Mouse (Mus musculus) hindbrain, embryonic 15.5 days (tissue): ENCODE measurements around the gene Bche. TPM values are rescaled to one million over a fixed set of nuclear protein-coding genes. Genes with fewer than 3 reads are reported as not detected.

Experiments used
- ATAC-seq: fragments of 200-750 bp; cut with Nextera tagmentation; 2 replicates; pipeline ENCODE4 v1.8.0; 2017; ENCODE audit warnings: low read depth, moderate number of reproducible peaks, moderate TSS enrichment; ENCODE audit not compliant: low FRiP score
- H3K27ac ChIP-seq: fragments of 300-500 bp; sonication (generic); replicated peaks from 2 replicates; pipeline ENCODE4 v1.5.1; 2015; ENCODE audit warnings: mild to moderate bottlenecking, inconsistent platforms
- H3K27me3 ChIP-seq: fragments of 300-500 bp; sonication (generic); 2 replicates; pipeline ENCODE4 v1.6.1; 2015; ENCODE audit warnings: control low read depth, inconsistent platforms
- H3K36me3 ChIP-seq: fragments of 300-500 bp; sonication (generic); 2 replicates; pipeline ENCODE4 v1.6.1; 2015; ENCODE audit warnings: control low read depth, inconsistent platforms
- H3K4me1 ChIP-seq: fragments of 300-500 bp; sonication (generic); replicated peaks from 2 replicates; pipeline ENCODE4 v1.6.1; 2015; ENCODE audit warnings: control low read depth, inconsistent platforms
- H3K4me2 ChIP-seq: fragments of 300-500 bp; sonication (generic); 2 replicates; pipeline ENCODE4 v1.6.1; 2015; ENCODE audit warnings: moderate library complexity, mild to moderate bottlenecking, inconsistent platforms
- H3K4me3 ChIP-seq: fragments of 300-500 bp; sonication (generic); 2 replicates; pipeline ENCODE4 v1.5.1; 2015; ENCODE audit warnings: mild to moderate bottlenecking, inconsistent platforms
- H3K9ac ChIP-seq: fragments of 300-500 bp; sonication (generic); 2 replicates; pipeline ENCODE4 v1.6.1; 2015; ENCODE audit warnings: inconsistent platforms
- H3K9me3 ChIP-seq: fragments of 300-500 bp; sonication (generic); 2 replicates; pipeline ENCODE4 v1.6.1; 2016; ENCODE audit warnings: control low read depth, inconsistent platforms
- WGBS: fragments of 180-500 bp; shearing (Covaris S2); methylation state at CpG from one replicate; pipeline ENCODE4 v1.1.7; 2015; 5-methylcytosine and 5-hydroxymethylcytosine counted together
- polyA plus RNA-seq: library from polyadenylated mRNA; unstranded; fragments of >200 nt; fragmentation: Nextera tagmentation; extraction: Ambion mirVana; gene quantifications from 2 replicates; pipeline ENCODE4 v1.2.1, GENCODE M21; 2015

Bche gene
- 2.2 and 2.3 TPM in 2 replicates for polyA plus RNA-seq

DNA sequence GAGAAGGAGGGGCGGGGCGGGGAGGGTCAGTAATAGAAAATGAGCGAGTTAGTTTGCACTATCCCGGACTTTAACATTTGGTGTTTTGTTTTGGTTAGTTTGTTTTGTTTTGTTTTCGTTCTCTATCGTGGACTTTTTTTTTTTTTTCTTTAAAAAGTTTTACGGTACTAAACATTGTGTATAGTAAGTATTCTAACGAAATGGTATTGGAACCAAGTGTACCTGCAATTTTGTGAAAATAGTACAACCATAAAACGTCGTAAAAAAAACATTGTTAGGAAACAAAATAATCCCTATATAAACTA lies at the start of gene Bche:
Bche (minus strand) TSS at position 6 of the 305 bp plus-strand sequence.
- no peaks in the 10 kb centered on the region for H3K36me3 ChIP-seq
- no peak for ATAC-seq
- no peaks in the 10 kb centered on the region for H3K9me3 ChIP-seq
- H3K4me2 ChIP-seq, result peak within 1 kb of the TSS; percentile 83
- H3K27ac ChIP-seq, result no peak within 1 kb of the TSS
- 15% methylated on average over 10 of the region's 10 CpGs for WGBS
- 0 out of 2 replicates have a peak, but pooled peaks cover 3% of the 10 kb centered on the region for H3K4me1 ChIP-seq
- H3K4me3 ChIP-seq, result peak within 1 kb of the TSS; percentile 36
- H3K27me3 ChIP-seq, result no peaks in the 10 kb centered on the region
- H3K9ac ChIP-seq, result peak within 1 kb of the TSS; percentile 18

DNA sequence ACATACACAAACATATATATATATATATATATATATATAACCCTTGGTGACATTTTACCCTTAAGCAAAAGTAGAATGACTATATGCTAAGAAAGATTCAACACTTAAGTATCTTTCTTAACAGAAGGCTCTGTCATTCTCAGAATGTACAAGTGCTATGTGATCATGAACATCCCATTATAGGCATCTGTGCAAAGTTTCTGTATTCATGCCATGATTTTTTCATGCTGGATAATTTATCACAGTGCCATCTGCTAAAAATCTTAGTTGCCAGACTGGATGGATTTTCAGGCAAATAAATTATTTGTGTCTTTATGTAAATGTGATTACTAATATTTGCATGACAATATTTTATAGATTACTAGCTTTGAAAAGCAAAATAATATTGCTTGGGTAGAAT lies 33.8 kb upstream of the Bche start:
- Histone ChIP-seq H3K9ac (no peak overlapping the region), H3K4me3 (no peak overlapping the region), H3K27ac (no peak overlapping the region), H3K27me3 (no peaks in the 10 kb centered on the region), H3K4me1 (no peaks in the 10 kb centered on the region), H3K9me3 (no peaks in the 10 kb centered on the region), H3K4me2 (no peak overlapping the region), H3K36me3 (no peaks in the 10 kb centered on the region)
- no peak for ATAC-seq

GRCm38 (mm10) chr3:73731677-73732076 lies 23.5 kb upstream of the Bche start:
- Histone ChIP-seq H3K4me1 (no peaks in the 10 kb centered on the region), H3K4me2 (no peak overlapping the region), H3K27me3 (no peaks in the 10 kb centered on the region), H3K4me3 (no peak overlapping the region), H3K9me3 (no peaks in the 10 kb centered on the region), H3K9ac (no peak overlapping the region), H3K27ac (no peak overlapping the region), H3K36me3 (no peaks in the 10 kb centered on the region)
- 33% methylated on average over 2 of the region's 2 CpGs for WGBS
- no peak for ATAC-seq

- no peak overlapping the region for H3K4me3 ChIP-seq
- no peak overlapping the region for H3K27ac ChIP-seq
- H3K27me3 ChIP-seq, result no peaks in the 10 kb centered on the region
- no peaks in the 10 kb centered on the region for H3K4me1 ChIP-seq
- H3K4me2 ChIP-seq, result no peak overlapping the region
- H3K9ac ChIP-seq, result no peak overlapping the region
- H3K36me3 ChIP-seq, result no peaks in the 10 kb centered on the region
- H3K9me3 ChIP-seq, result no peaks in the 10 kb centered on the region
- 54% methylated on average over 5 of the region's 5 CpGs for WGBS
- no peak for ATAC-seq
These were observed 21.3 kb upstream of the Bche start for GRCm38 (mm10) chr3:73729511-73729910.

- H3K4me3 ChIP-seq, result no peak overlapping the region
These were observed 17.5 kb upstream of the Bche start for GRCm38 (mm10) chr3:73725711-73726110.

GRCm38 (mm10) chr3:73724869-73725268 lies 16.7 kb upstream of the Bche start:
- no peak overlapping the region for H3K27ac ChIP-seq
- no peaks in the 10 kb centered on the region for H3K36me3 ChIP-seq
- no peak overlapping the region for H3K4me2 ChIP-seq
- 79% methylated on average over 1 of the region's 1 CpGs for WGBS
- no peak for ATAC-seq
- H3K4me1 ChIP-seq, result no peaks in the 10 kb centered on the region
- H3K4me3 ChIP-seq, result no peak overlapping the region
- no peak overlapping the region for H3K9ac ChIP-seq
- no peaks in the 10 kb centered on the region for H3K9me3 ChIP-seq
- H3K27me3 ChIP-seq, result no peaks in the 10 kb centered on the region

More at GRCm38 (mm10) chr3:73725711-73726110, 17.5 kb upstream of the Bche start:
- Histone ChIP-seq H3K36me3 (no peaks in the 10 kb centered on the region), H3K4me1 (no peaks in the 10 kb centered on the region), H3K9ac (no peak overlapping the region), H3K27ac (no peak overlapping the region), H3K9me3 (no peaks in the 10 kb centered on the region), H3K27me3 (no peaks in the 10 kb centered on the region), H3K4me2 (no peak overlapping the region)
- ATAC-seq, result no peak

GRCm38 (mm10) chr3:73717610-73718284 lies 9.5 kb upstream of the Bche start:
- Histone ChIP-seq H3K27me3 (no peaks in the 10 kb centered on the region), H3K36me3 (no peaks in the 10 kb centered on the region), H3K9me3 (no peaks in the 10 kb centered on the region), H3K9ac (no peak overlapping the region), H3K4me1 (no peaks in the 10 kb centered on the region), H3K4me2 (no peak overlapping the region), H3K4me3 (no peak overlapping the region), H3K27ac (no peak overlapping the region)
- ATAC-seq, result no peak
- 97% methylated on average over 1 of the region's 1 CpGs for WGBS

DNA sequence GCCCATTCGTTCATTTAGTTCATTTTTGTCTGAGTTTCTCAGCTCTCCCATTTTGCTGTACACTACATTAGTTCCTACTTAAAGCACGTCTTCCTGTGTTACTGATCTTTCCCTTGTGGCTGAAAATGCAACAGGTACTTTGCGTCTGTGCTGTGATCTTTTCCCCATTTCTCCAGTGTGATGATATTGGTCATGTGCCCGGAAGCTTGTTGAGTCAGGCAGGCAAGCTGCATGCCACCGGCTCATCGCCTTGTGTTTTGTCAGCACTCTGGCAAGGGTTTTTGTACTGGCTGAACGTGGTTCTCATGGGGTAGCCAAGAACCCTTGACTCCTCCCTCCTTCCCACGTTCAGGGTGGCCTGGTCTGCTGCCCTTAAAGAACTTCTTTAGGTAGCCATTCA lies 1.7 kb upstream of the Bche start:
- Histone ChIP-seq H3K4me2 (no peak overlapping the region), H3K36me3 (no peaks in the 10 kb centered on the region), H3K27me3 (no peaks in the 10 kb centered on the region), H3K4me1 (0 out of 2 replicates have a peak, but pooled peaks cover 3% of the 10 kb centered on the region), H3K9me3 (no peaks in the 10 kb centered on the region), H3K4me3 (no peak overlapping the region), H3K9ac (no peak overlapping the region), H3K27ac (no peak overlapping the region)
- WGBS, result 68% methylated on average over 8 of the region's 8 CpGs
- no peak for ATAC-seq

- Histone ChIP-seq H3K4me3 (peak overlapping the region; percentile 36), H3K27ac (no peak overlapping the region), H3K9me3 (no peaks in the 10 kb centered on the region), H3K27me3 (no peaks in the 10 kb centered on the region), H3K9ac (peak overlapping the region; percentile 18), H3K4me2 (peak overlapping the region; percentile 83), H3K4me1 (0 out of 2 replicates have a peak, but pooled peaks cover 3% of the 10 kb centered on the region), H3K36me3 (no peaks in the 10 kb centered on the region)
- ATAC-seq, result peak; percentile 81
- WGBS, result 20% methylated on average over 20 of the region's 20 CpGs
These were observed 480 bp downstream of the Bche start for GRCm38 (mm10) chr3:73707461-73708409.

DNA sequence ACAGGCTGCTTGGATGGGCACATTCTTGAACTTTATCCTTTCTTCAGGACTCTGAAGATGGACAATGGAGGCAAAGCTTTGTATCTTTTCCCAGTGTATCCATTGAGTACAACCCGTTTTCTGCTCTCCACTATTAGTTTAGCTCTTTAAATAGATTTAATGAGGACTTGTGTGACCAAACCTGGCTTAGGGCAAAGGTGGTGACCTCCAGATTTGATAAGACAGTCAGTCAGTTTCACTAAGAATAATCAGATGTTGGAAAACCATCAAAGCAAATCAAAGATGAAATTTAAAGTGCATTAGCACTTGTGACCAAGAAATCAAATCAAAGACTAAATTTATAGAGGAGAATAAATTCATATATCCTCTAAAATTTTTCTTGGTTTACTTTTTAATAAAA lies 1.7 kb downstream of the Bche start:
- no peak overlapping the region for H3K9ac ChIP-seq
- ATAC-seq, result no peak
- 39% methylated on average over 1 of the region's 1 CpGs for whole genome bisulfite sequencing
- H3K27me3 ChIP-seq, result no peaks in the 10 kb centered on the region
- H3K27ac ChIP-seq, result no peak overlapping the region
- no peaks in the 10 kb centered on the region for H3K36me3 ChIP-seq
- 0 out of 2 replicates have a peak, but pooled peaks cover 3% of the 10 kb centered on the region for H3K4me1 ChIP-seq
- H3K4me3 ChIP-seq, result no peak overlapping the region
- H3K9me3 ChIP-seq, result no peaks in the 10 kb centered on the region
- H3K4me2 ChIP-seq, result no peak overlapping the region

GRCm38 (mm10) chr3:73698889-73699288 lies 9.3 kb downstream of the Bche start:
- no peak overlapping the region for H3K9ac ChIP-seq
- H3K27ac ChIP-seq, result no peak overlapping the region
- no peak overlapping the region for H3K4me2 ChIP-seq
- no peak for ATAC-seq
- H3K27me3 ChIP-seq, result no peaks in the 10 kb centered on the region
- H3K36me3 ChIP-seq, result no peaks in the 10 kb centered on the region
- H3K9me3 ChIP-seq, result no peaks in the 10 kb centered on the region
- H3K4me1 ChIP-seq, result no peaks in the 10 kb centered on the region
- whole genome bisulfite sequencing, result 88% methylated on average over 1 of the region's 1 CpGs
- H3K4me3 ChIP-seq, result no peak overlapping the region

DNA sequence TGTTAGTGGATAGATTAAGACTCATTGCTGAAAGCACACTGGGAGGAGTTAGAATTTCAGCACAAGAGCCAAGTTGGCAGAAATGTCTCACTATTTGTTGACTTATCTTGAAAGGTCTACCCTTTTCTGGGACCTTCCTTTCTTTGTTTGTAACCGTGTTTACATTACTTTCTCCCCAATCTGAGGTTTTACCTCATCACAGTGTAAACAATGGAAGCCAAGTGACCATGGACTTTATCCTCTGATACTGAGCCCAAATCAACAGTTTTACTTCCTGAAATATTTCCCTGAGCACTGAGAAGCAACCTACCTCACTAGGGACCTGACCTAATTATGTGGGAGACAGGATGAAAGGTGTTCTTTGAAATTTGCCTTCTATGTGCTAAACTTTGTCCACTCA lies 34.9 kb downstream of the Bche start:
- ATAC-seq, result no peak
- H3K4me2 ChIP-seq, result no peak overlapping the region
- WGBS, result 70% methylated on average over 1 of the region's 1 CpGs
- no peaks in the 10 kb centered on the region for H3K36me3 ChIP-seq
- H3K9ac ChIP-seq, result no peak overlapping the region
- H3K27ac ChIP-seq, result no peak overlapping the region
- H3K27me3 ChIP-seq, result no peaks in the 10 kb centered on the region
- no peaks in the 10 kb centered on the region for H3K4me1 ChIP-seq
- H3K9me3 ChIP-seq, result no peaks in the 10 kb centered on the region
- H3K4me3 ChIP-seq, result no peak overlapping the region
